Mouse (Mus musculus): ENCODE measurements at regions not wholly inside any gene's neighbourhood (a gene's known extent, or its start where the extent isn't known, plus 50 kb on each side); places are given as distances from the start of the nearest gene placed in this dataset.
"Not testable (repeated sequence)": the region's sequence is repeated elsewhere in the genome, so short reads cannot be mapped to it uniquely, and the experiment has no call there.

DNA sequence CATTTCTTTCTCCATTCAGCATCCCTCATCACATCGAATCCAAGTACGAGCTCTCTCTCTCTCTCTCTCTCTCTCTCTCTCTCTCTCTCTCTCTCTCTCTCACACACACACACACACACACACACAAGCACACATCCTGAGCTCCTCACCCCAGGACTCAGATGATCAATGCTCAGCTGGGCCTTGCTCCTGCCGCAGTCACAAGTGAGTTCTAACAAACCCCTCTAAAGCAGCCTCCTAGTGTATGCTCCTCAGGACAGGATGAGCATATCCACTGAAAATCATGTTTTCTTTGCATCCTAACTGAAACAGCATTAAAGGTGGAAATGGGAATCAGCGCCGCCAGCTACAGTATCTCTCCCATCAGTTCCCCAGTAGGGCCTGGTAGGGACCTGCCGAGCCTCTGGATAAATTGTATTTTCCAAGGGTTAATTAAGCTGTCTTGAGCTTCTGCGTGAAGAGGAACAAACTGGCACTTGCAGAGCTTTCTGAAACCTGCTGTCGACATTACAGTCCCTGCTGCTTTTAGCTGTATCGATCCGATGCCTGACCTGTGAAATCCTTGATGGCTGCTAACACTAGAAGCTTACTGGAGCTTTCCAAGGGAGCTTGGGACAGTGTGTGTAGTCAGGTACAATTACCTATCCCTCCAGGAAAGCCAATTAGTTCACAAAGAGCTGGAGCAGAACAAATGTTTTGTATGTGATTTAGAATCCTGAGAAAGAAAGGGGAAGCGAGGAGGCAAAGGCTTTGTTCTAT is 131.3 kb upstream of the Vrk2 start:
- no peaks in the 10 kb centered on the region for H3K36me3 ChIP-seq (ENCODE audit: control insufficient read depth, insufficient read depth, low read length)
- ATAC-seq (ENCODE audit: low read depth), result no peak
- H3K4me1 ChIP-seq (ENCODE audit: control insufficient read depth, insufficient read depth, low read length), result no peaks in the 10 kb centered on the region
- no peak overlapping the region for H3K27ac ChIP-seq (ENCODE audit: low read depth, low read length)
- no peak overlapping the region for H3K4me3 ChIP-seq (ENCODE audit: low read depth, low read length)
- H3K4me2 ChIP-seq (ENCODE audit: low read depth, low read length), result no peak overlapping the region
- no peaks in the 10 kb centered on the region for H3K9me3 ChIP-seq (ENCODE audit: control insufficient read depth, low read length)
- no peaks in the 10 kb centered on the region for H3K27me3 ChIP-seq (ENCODE audit: control insufficient read depth, insufficient read depth, low read length)
- 58% methylated on average over 11 of the region's 11 CpGs for WGBS
- no peak overlapping the region for H3K9ac ChIP-seq (replicated peaks; ENCODE audit: low read depth, low read length)

GRCm38 (mm10) chr11:26722292-26722691 is 128.5 kb upstream of the Vrk2 start:
- Histone ChIP-seq H3K9me3 (ENCODE audit: control insufficient read depth, low read length) (no peaks in the 10 kb centered on the region), H3K36me3 (ENCODE audit: control insufficient read depth, insufficient read depth, low read length) (no peaks in the 10 kb centered on the region), H3K4me2 (ENCODE audit: low read depth, low read length) (no peak overlapping the region), H3K4me1 (ENCODE audit: control insufficient read depth, insufficient read depth, low read length) (no peaks in the 10 kb centered on the region), H3K27ac (ENCODE audit: low read depth, low read length) (no peak overlapping the region), H3K27me3 (ENCODE audit: control insufficient read depth, insufficient read depth, low read length) (no peaks in the 10 kb centered on the region), H3K9ac (replicated peaks; ENCODE audit: low read depth, low read length) (no peak overlapping the region), H3K4me3 (ENCODE audit: low read depth, low read length) (no peak overlapping the region)
- ATAC-seq (ENCODE audit: low read depth), result no peak
- 83% methylated on average over 3 of the region's 3 CpGs for WGBS

DNA sequence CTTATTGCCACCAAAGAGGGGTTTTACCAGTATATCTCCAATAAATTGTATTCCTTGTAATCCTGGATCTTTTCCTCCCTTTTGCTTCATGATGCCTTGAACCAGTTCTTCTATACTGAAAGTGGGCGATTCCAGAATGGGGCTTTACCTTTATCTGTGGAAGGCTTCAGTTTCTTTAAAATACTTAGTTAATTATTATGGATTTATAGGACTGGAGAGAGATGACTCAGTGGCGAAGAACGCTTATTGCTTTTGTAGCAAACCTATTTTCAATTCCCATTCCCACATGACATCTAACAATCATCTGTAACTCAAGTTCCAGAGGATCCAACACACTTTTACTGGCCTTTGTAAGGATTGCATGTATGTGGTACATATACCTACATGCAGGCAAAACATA is 127.4 kb upstream of the Vrk2 start:
- Histone ChIP-seq H3K4me3 (ENCODE audit: low read depth, low read length) (no peak overlapping the region), H3K4me2 (ENCODE audit: low read depth, low read length) (no peak overlapping the region), H3K9ac (replicated peaks; ENCODE audit: low read depth, low read length) (no peak overlapping the region), H3K9me3 (ENCODE audit: control insufficient read depth, low read length) (no peaks in the 10 kb centered on the region), H3K4me1 (ENCODE audit: control insufficient read depth, insufficient read depth, low read length) (no peaks in the 10 kb centered on the region), H3K27me3 (ENCODE audit: control insufficient read depth, insufficient read depth, low read length) (no peaks in the 10 kb centered on the region), H3K36me3 (ENCODE audit: control insufficient read depth, insufficient read depth, low read length) (no peaks in the 10 kb centered on the region), H3K27ac (ENCODE audit: low read depth, low read length) (no peak overlapping the region)
- no peak for ATAC-seq (ENCODE audit: low read depth)
- 89% methylated on average over 3 of the region's 3 CpGs for WGBS

GRCm38 (mm10) chr11:26711237-26711636 is 117.4 kb upstream of the Vrk2 start:
- H3K36me3 ChIP-seq (ENCODE audit: control insufficient read depth, insufficient read depth, low read length); H3K27me3 ChIP-seq (ENCODE audit: control insufficient read depth, insufficient read depth, low read length); H3K4me3 ChIP-seq (ENCODE audit: low read depth, low read length); H3K4me1 ChIP-seq (ENCODE audit: control insufficient read depth, insufficient read depth, low read length); H3K9ac ChIP-seq (replicated peaks; ENCODE audit: low read depth, low read length); H3K9me3 ChIP-seq (ENCODE audit: control insufficient read depth, low read length); H3K4me2 ChIP-seq (ENCODE audit: low read depth, low read length); H3K27ac ChIP-seq (ENCODE audit: low read depth, low read length); ATAC-seq (ENCODE audit: low read depth): not testable (repeated sequence)
- WGBS, result 93% methylated on average over 1 of the region's 2 CpGs

DNA sequence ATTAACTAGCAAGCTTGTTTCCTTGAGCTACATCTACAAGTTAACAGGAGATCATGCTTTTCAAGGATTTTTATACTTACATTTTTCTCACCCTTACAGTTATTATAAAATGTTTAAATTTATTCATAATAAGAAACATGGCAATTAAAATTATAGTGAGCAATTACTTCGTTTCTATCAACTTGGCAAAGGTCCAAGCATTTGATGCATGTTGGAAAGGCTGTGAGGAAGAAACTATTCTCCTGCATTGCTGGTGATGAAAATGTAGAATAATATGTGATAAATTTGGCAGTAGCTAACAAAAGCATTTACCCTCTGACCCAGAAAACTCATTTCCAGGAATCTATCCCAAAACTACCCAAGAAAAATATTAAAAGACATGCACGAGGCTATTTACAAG is 114.8 kb upstream of the Vrk2 start:
- H3K4me3 ChIP-seq (ENCODE audit: low read depth, low read length), result no peak overlapping the region
- no peaks in the 10 kb centered on the region for H3K4me1 ChIP-seq (ENCODE audit: control insufficient read depth, insufficient read depth, low read length)
- ATAC-seq (ENCODE audit: low read depth), result no peak
- no peak overlapping the region for H3K27ac ChIP-seq (ENCODE audit: low read depth, low read length)
- no peaks in the 10 kb centered on the region for H3K27me3 ChIP-seq (ENCODE audit: control insufficient read depth, insufficient read depth, low read length)
- H3K9me3 ChIP-seq (ENCODE audit: control insufficient read depth, low read length), result no peaks in the 10 kb centered on the region
- no peak overlapping the region for H3K9ac ChIP-seq (replicated peaks; ENCODE audit: low read depth, low read length)
- 54% methylated on average over 2 of the region's 2 CpGs for WGBS
- no peak overlapping the region for H3K4me2 ChIP-seq (ENCODE audit: low read depth, low read length)
- H3K36me3 ChIP-seq (ENCODE audit: control insufficient read depth, insufficient read depth, low read length), result no peaks in the 10 kb centered on the region

DNA sequence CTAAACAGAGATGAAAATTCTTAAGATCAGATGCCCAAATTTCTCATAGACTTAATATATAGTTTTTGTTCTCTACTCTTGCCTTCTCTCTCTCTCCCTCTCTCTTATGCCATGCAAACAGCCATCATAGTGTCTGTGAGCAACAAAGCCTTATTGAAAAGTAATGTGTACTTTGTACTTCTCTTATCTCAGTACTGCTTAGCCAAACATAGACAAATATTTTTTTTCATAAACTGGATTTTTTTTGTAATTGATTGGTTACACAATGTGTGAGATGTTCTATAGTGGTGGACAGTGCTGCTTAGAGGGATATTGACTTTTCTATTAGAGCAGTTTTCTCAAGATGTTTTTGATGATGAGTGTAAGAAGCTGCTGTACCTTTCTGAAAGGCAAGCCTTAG is 90.1 kb upstream of the Vrk2 start:
- H3K27me3 ChIP-seq (ENCODE audit: control insufficient read depth, insufficient read depth, low read length), result no peaks in the 10 kb centered on the region
- H3K27ac ChIP-seq (ENCODE audit: low read depth, low read length), result no peak overlapping the region
- H3K4me1 ChIP-seq (ENCODE audit: control insufficient read depth, insufficient read depth, low read length), result no peaks in the 10 kb centered on the region
- no peak overlapping the region for H3K9ac ChIP-seq (replicated peaks; ENCODE audit: low read depth, low read length)
- no peak overlapping the region for H3K4me2 ChIP-seq (ENCODE audit: low read depth, low read length)
- no peak for ATAC-seq (ENCODE audit: low read depth)
- no peak overlapping the region for H3K4me3 ChIP-seq (ENCODE audit: low read depth, low read length)
- H3K36me3 ChIP-seq (ENCODE audit: control insufficient read depth, insufficient read depth, low read length), result no peaks in the 10 kb centered on the region
- no peaks in the 10 kb centered on the region for H3K9me3 ChIP-seq (ENCODE audit: control insufficient read depth, low read length)

DNA sequence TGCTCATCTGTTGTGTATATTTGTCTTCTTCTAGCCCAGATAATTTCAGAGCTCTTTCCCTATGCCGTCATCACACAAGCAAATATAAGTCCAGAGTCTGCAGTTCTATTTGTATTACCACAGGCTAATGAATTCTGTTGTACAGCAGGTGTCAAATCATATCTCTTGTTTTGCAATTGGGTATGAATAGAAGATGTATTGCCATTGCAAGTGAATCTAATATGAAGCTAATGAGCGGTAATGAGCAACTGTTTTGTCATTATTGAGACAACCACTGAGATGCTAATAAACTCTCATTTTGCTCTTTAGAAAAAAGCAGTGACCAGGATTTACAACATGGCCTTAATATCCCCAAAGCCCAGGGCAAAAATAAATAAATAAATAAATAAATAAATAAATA is 73.5 kb upstream of the Vrk2 start:
- Histone ChIP-seq H3K36me3 (ENCODE audit: control insufficient read depth, insufficient read depth, low read length) (no peaks in the 10 kb centered on the region), H3K27me3 (ENCODE audit: control insufficient read depth, insufficient read depth, low read length) (no peaks in the 10 kb centered on the region), H3K9me3 (ENCODE audit: control insufficient read depth, low read length) (no peaks in the 10 kb centered on the region), H3K27ac (ENCODE audit: low read depth, low read length) (no peak overlapping the region), H3K4me3 (ENCODE audit: low read depth, low read length) (no peak overlapping the region), H3K4me2 (ENCODE audit: low read depth, low read length) (no peak overlapping the region), H3K4me1 (ENCODE audit: control insufficient read depth, insufficient read depth, low read length) (no peaks in the 10 kb centered on the region), H3K9ac (replicated peaks; ENCODE audit: low read depth, low read length) (no peak overlapping the region)
- no peak for ATAC-seq (ENCODE audit: low read depth)
- 77% methylated on average over 2 of the region's 2 CpGs for WGBS

GRCm38 (mm10) chr11:26660878-26661277 is 67.1 kb upstream of the Vrk2 start:
- H3K9me3 ChIP-seq (ENCODE audit: control insufficient read depth, low read length), result no peaks in the 10 kb centered on the region
- no peak overlapping the region for H3K27ac ChIP-seq (ENCODE audit: low read depth, low read length)
- ATAC-seq (ENCODE audit: low read depth), result no peak
- no peaks in the 10 kb centered on the region for H3K27me3 ChIP-seq (ENCODE audit: control insufficient read depth, insufficient read depth, low read length)
- no peak overlapping the region for H3K4me3 ChIP-seq (ENCODE audit: low read depth, low read length)
- no peak overlapping the region for H3K4me2 ChIP-seq (ENCODE audit: low read depth, low read length)
- H3K36me3 ChIP-seq (ENCODE audit: control insufficient read depth, insufficient read depth, low read length), result no peaks in the 10 kb centered on the region
- H3K9ac ChIP-seq (replicated peaks; ENCODE audit: low read depth, low read length), result no peak overlapping the region
- no peaks in the 10 kb centered on the region for H3K4me1 ChIP-seq (ENCODE audit: control insufficient read depth, insufficient read depth, low read length)

- not testable (repeated sequence) for H3K27me3 ChIP-seq (ENCODE audit: control insufficient read depth, insufficient read depth, low read length); ATAC-seq (ENCODE audit: low read depth); H3K4me3 ChIP-seq (ENCODE audit: low read depth, low read length); H3K9ac ChIP-seq (replicated peaks; ENCODE audit: low read depth, low read length); H3K9me3 ChIP-seq (ENCODE audit: control insufficient read depth, low read length); H3K4me2 ChIP-seq (ENCODE audit: low read depth, low read length); H3K36me3 ChIP-seq (ENCODE audit: control insufficient read depth, insufficient read depth, low read length); H3K27ac ChIP-seq (ENCODE audit: low read depth, low read length); H3K4me1 ChIP-seq (ENCODE audit: control insufficient read depth, insufficient read depth, low read length)
Measured at GRCm38 (mm10) chr11:26649165-26649564, 55.4 kb upstream of the Vrk2 start.

All from neural tube, embryonic 14.5 days (tissue).